Mouse (Mus musculus) induced T-regulatory cell, adult 2 months (primary cell): ENCODE measurements around the gene Slc8b1.

Source experiments
- DNase-seq: peaks from one replicate; pipeline ENCODE4 v3.0.0-alpha.2; 2012; ENCODE audit warnings: low read depth

Slc8b1 gene

DNA sequence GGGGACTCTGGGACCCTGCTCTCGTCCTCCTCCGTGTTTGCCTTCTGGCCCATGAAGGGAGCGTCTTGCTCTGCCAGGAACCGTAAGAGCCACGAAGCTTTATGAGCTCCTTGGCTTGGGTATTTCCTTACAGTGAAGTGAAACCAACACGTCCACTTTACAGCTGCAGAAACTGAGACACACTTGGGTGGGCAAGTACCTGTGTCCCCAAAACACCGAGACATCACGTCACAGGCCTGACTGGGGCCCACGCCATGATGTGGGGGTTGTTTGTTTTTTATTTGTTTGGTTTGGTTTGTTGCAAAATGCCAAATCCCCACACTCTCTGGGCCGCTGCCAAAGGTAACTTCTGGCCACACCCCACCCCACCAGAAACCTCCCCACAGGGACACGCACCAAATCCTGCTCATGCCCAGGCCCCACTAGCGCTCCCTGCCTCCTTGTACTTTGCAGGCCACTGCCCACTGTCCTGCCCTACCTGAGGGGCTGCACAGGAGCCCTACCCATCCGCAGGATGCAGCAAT lies 15.2 kb upstream of the Slc8b1 start:
- no peak for DNase-seq

DNA sequence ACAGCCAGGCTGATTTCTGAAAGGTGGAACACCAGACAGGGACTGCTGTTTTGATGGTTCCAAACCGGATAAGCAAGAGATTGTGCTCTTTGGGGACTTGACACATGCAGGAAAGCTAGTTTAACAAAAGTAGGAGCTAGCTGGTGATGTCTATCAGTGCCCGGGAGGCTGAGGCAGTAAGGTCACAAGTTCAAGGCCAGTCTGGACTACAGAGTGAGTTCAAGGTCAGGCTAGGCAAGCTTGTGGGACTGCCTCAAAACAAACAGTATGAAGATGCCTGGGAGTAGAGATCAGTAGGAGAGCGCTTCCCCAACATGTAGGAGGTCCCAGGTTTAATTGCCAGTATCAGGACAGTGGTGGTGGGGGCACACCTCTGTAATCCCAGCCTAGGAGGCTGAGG lies 13.9 kb upstream of the Slc8b1 start:
- no peak for DNase-seq

DNA sequence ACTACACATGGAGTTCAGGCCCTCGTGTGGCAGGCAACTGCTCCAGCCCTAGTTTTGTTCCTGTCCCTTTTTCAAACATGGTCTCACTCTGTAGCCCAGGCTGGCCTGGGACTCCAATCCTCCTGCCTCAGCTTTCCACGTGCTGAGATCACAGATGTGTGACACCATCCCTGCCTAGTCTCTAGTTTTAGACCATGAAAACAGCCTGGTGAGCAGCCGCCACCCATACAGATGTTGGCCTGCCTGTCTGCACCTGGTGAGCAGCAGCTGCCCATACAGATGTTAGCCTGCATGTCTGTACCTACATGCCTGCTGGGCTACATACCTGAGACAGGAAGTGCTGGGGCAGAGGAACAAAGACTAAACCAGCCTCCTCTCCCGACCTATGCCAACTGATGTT lies 11.8 kb upstream of the Slc8b1 start:
- no peak for DNase-seq

DNA sequence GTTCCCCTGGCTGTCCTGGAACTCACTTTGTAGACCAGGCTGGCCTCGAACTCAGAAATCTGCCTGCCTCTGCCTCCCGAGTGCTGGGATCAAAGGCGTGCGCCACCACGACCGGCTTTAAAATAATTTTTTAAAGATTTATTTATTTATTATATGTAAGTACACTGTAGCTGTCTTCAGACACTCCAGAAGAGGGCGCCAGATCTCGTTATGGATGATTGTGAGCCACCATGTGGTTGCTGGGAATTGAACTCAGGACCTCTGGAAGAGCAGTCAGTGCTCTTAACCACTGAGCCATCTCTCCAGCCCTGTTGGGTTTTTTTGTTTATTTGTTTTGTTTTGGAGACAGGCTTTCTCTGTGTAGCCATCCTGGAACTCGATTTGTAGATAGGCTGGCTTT lies 10.4 kb upstream of the Slc8b1 start:
- DNase-seq: peak; percentile 23

DNA sequence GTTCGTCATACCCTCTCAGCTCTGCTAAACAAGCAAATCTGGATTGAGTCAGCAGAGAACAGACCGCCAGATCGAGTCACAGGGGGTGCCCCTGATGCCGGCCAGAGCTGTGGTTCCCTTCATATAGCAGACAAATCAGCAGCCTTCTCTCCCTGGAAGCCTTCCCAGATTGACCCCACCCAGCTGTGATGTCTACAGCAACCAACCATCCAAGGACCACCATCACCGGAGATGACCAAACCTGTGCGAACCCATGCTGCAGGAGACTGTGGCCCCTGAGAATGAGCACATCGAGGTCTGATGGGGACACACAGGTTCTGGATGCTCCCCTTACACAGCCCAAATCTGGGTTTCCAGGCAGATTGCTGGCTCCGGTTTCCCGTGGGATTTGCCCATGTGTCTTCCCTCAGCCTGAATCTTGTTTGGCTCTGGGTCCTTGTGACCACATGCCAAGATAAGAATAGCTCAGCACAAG lies 8.8 kb upstream of the Slc8b1 start:
- peak; percentile 40 for DNase-seq

DNA sequence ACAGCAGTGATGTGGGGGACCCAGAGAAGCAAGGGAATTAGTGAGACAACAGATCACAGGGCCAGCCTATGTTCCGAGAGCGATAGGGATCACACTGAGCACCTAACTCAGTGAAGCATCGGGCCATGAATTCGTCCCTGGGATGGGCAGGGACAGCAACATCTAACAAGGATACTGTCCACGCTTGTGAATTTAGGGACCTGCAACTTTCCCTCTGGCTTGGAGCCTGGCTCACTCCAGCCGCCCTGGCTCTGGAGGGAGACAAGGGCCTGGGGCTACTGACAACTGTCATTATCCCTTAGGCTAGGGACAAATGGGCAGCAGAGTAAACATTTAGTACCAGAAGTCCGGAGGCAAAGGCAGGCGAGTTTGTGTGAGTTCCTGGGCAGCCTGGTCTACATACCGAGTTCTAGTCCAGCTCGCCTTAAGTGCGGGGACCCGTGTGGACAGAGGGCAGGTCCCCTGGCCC lies 8.3 kb upstream of the Slc8b1 start:
- no peak for DNase-seq

DNA sequence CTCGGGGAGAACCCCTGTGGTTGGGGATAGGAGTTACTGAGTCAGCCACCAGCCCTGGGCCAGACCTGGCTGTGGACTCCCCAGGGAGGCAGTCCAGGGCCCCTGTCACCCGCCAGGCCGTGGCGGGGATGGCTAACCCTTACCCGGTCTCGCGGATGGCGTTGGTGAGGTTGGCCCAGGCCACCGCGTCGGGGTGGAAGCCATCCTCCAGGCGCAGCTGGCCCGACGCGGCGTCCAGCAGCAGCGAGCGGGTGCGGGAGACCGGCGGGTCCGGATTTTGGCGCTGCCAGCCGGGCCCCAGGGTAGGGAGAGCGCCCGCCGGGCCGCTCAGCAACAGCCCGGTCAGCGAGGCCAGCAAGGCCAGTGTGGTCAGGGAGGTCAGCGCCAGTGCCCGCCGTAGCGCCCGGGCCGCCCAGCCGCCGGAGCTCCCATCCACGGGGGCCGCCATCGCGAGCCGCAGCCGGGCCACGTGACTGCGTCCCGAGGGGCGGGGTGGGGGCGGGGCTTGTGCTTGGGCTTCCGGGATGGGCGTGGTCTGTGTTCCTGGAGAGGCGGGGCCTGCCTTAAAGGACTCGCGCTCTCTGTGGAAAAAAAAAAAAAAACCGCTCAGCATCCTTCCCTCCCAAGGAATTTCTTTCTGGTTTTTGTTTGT lies 7.7 kb upstream of the Slc8b1 start, which contains the start of gene Plbd2:
Gene Plbd2 (minus strand): TSS at position 482 of the 652 bp plus-strand sequence.
- DNase-seq: peak; percentile 93

DNA sequence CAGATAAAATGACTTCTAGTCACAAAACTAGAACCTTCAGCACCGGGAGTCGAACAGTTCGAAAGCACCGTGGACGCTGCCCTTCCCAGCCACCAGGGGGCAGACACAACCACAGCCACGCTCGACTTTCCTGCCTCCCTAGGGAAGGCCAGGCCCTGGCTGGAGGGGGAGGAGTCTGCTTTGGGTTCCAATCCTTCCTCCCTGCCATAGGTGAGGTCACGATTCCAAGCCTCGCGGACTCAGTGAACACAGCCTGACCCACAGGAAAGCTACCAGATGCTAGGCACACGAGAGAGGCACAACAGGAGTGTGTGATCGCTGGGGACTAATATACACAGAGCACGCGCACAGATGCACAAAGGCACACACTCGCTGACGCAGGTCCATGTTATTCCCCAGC lies 5.6 kb upstream of the Slc8b1 start:
- peak; percentile 83 for DNase-seq

DNA sequence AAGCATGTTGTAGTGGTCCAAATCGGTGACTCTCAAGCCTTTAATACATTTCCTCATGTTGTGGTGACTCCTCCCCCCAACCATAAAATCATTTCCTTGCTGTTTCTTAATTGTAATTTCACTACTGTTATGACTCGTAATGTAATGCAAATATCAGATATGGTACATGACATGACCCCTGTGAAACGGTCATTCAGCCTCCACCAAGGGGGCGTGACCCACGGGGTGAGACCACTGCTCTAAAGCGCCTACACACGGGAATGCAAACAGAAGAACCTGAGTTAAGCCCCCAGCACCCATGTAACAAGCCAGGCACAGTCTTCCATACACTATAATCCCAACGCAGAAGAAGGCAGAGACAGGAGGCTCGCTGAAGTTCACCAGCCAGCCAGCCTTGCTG lies 5.2 kb upstream of the Slc8b1 start:
- no peak for DNase-seq

DNA sequence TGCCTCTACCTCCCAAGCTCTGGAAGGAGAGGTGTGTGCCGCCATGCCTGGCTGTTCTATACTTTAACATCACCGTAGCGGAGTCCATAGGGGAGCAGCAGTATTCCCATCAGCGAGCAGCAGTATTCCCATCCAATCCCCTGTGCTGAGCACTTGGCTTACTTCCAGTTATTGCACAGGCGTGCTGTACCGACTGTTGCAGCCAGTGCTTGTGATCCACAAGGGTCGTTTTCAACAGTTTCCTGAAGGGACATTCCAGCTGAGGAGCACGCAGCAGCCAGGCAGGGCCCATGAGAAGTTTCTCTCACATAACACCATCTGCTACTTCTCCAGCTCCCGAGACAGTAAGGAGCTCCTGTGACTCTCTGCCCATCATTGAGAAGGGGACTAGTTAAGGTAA lies 4.5 kb upstream of the Slc8b1 start:
- no peak for DNase-seq

DNA sequence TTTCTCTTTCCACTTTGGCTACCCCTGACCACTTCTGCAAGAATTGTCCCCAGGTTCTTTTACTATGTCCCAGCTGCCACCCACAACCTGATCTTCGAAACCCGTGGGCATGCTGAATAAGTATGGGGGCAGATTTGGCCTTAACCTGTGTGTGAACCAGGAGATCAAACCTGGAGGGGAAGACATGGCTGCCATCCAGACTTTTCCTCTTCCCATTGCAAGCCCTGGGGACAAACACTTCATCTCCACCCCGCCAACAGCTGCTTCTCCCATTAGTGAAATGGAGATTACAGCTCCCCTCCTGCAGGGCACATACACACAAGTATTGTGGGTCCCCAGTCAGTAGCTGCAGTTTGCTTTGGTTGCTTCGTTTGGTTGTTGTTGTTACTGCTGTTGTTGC lies 3.7 kb upstream of the Slc8b1 start:
- DNase-seq: no peak

DNA sequence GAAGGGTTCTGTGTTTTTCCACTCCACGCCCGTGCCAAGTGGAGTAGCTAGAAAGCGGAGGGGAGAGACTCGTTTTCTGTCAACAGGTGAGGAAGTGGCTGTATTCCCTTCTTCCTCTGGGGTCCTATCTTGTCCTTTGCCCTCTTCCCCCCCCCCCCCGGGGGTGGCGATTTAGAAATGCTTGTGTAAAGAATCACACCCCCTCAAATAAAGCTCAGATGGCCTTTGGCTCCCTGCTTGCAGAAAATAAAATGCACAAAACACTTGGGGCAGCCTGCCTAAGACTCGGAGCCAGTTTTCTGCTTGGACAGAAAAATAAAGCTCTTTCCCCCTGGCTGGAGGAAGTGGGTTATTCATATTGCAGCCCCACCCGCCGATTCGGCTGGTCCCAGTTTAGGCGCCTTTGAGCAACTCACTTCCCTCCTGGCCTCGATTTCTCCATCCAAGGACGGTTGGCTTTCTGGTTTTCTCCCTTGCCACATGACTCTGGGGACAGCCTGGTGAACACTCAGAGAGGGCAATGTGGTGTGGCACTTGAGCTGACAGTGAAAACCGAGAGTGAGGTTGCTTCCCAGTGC lies 764 bp downstream of the Slc8b1 start:
- DNase-seq: peak; percentile 39

DNA sequence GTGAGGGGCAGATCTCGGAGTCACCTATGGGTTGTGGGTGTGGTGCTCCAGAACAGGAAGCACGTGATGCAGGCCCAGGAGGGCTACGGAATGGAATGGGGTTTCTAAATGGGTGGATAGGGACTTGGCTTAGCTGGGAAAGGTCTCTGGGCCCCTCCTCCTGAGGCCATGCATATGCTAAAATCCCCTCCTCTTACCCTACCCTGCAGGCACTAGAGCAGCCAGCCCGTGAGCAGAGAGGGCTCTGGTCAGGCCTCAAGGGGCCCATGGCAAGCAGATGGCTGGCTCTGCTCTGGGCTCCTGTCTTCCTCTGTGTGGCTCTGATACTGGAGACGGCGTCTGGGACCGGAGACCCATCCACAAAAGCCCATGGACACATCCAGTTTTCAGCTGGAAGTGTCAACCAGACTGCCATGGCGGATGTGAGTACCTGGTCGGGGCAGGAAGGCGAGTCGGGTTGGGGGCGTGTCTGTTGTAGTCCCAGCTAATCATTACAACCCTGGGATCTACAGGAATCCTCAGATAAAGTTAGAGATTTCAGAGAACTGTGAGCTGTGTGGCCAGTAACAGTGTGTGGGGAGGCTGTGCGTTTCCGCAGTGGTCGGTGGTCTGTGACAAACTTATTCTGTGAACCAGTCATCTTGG lies 2.1 kb downstream of the Slc8b1 start:
- DNase-seq: no peak

DNA sequence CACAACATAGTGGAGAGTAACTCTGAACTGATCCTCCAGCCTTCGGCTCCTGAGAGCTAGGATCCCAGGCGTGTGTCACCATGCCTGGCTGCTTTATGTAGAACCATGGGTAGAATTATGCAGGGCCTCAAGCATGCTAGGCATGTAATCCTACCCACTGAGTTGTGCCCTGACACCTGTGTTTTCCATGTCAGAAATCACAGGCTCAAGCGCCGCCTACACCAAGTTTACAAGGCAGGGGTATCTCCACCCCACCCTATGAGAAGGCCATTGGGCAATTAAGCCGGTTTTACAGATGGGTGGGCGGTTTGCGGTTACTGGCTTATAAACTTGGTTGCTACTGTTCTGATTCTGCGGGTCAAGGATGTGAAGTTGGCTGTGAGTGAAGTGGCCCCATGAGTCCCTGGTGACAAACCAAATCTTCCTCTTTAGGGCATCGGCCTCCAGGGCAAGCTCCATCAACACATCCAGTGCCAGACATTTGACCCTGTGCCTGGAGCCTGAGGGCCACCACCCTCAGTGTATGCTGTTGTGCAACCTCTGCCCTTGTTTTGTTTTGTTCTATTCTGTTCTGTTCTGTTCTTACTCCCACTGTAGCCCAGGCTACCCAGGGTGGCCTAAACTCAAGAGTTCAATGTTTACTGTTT lies 3.2 kb downstream of the Slc8b1 start:
- DNase-seq: no peak

DNA sequence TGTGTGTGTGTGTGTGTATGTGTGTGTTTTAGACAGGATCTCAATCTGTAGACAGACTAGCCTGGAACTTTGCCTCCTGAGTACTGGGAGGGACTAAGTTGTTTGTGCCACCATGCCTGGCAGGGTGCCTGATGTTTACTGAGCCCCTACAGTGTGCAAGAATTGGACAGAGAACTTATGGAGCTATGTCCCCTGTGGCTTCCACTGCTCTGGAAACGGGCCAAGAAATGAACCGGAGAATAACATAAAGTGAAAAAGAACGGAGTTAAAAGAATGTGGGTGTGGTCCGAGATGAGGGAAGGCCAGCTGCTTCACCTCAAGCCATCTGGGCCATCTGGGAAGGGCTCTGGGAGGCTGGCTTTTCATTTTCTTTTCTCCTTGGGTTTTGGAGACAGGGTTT lies 3.8 kb downstream of the Slc8b1 start:
- no peak for DNase-seq

DNA sequence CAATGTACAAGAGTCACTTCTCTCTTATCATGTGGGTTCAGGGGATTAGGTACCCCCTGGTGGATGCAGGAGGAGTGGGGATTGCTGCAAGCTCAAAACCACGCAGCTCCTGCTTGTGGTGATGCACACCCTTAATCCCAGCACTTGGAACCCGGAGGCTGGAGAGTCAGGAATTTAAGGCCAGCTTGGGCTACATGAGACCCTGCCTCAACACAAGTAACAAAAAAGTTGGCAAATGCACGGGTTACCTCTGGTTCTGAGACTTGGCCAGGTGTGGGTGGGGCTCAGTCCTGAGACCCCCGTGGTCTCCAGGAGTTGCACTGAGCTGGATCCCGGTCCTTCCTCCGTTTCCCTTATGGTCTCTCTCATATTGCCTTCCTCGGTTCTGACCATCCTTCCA lies 4.5 kb downstream of the Slc8b1 start:
- no peak for DNase-seq

DNA sequence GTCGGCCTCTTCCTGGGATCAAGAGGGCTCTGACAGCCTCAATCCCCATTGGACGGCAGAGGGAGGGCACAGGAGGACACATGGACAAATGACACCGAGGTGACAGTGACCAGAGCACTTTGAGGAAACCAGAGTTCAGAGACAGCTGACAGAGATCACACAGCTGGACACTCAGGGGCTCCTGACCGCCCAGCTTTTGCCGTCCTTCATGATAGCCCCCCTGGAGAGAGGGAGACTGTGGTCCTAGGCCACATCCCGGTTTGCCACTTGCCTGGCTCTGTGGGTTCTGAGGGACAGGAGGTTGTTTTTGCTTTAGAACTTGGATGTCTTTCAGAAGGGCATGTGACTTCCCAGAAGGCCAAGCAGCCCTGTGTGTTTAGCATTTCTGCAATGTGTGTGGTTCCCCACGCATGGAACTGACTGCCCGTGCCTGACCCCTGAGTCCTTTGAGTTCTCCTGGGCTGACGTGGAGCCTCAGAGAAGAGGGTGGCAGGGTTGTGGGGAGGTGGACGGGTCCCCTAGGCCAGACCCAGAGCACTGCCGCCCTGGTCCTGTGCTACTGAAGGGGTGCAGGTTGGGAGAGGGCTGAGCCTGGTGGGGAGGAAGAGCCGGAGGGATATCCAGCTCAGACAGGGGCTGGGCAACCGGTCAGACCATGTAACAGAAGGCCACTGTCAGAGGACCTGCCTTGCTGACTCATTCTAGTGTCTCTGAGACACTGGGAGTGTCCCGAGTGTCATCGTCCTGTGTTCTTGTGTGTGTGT lies 5.4 kb downstream of the Slc8b1 start:
- no peak for DNase-seq

DNA sequence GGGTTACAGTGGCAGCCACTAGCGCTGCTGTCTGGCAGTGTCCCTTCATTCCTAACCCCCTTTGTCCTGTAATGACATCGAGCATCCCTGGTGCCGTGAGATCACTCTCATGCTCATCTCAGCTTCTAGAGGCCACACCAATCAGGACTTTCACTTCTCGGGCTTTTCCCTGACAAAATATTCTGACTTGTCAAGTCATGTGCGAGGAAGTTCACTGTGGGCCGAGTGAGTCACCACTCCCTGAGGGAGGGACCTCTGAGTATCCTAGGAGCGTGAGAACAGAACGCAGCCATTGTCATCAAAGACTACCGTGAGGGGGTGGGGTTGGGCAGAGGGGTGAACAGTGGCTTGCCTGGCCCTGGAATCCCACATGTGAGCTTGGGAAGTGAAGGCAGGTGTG lies 6.6 kb downstream of the Slc8b1 start:
- DNase-seq: no peak

DNA sequence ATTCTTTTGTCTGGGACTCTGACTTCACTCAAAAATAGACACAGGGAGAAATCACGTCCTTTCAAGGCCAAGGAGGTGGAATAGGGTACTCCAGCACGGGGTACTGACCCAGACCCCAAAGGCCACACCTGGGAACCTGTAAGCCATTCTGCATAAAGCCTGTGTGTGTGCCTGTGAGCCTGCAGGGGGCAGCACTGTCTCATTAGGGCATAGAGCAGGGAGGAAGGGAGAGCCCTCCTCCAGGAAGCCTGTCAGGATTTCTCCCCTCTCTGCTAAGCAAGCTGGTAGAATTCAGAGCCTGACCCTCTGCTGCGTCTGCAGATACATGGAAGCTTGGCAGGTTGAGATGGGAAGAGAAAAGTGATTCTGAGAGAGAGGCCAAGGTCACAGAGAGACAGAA lies 11.7 kb downstream of the Slc8b1 start:
- peak; percentile 73 for DNase-seq

DNA sequence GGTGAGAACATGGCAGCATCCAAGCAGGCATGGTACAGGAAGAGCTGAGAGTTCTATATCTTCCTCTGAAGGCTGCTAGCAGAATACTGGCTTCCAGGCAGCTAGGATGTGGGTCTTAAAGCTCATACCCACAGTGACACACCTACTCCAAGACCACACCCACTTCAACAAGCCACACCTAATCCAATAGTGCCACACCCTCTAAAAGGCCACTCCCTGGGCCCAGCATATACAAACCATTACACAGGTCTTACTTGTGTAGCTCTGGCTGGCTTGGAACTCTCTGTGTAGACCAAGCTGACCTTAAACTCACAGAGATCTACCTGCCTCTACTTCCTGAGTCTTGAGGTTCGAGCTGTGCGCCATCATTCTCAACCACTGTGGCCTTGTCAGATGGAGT lies 13.8 kb downstream of the Slc8b1 start:
- no peak for DNase-seq

DNA sequence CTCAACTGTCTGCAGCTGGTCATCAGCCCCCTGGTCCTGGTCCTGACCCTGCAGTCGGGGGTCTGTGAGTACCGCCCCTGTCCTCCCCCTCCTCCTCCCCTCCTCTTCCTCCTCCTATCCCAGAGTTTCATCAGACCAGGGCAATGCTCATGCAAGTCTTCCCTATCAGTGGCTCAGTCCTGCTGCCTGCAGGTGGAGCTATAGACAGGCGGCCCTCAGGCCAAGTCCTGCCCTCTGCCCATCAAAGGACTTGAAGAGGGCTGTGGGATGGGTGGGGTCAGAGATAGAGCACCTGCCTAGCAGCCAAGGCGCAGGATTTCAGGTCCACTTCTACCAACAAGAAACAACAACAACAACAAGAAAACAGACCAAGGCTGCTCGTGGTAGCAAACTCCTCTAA lies 14.8 kb downstream of the Slc8b1 start:
- no peak for DNase-seq

DNA sequence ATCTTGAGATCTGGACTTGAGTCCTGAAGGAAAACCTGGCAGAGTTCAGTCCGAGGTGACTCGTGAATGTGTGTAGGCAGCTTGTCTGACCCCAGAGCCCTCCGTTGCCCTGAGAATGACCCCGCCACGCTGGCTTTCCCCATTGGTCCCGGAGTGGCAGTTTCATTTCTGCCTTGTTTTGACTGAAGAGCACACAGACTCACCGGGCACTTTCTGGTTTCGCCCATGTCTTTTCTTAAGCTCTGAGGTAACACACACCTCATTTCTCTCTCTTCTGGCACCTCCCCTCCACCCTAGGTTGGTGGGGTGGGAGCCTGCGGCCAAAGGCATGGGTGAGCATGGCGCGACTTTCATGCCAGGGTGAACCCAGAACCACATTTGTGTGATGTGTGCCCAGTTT lies 15.3 kb downstream of the Slc8b1 start:
- DNase-seq: no peak
